Mouse (Mus musculus) kidney, adult 11 months (tissue): Measurements from ENCODE around the gene Cgref1.

Experiments
- DNase-seq: peaks from one replicate; pipeline ENCODE4 v3.0.0; 2022

Cgref1 gene

GRCm38 (mm10) chr5:30916841-30917240 is 28.6 kb downstream of the Cgref1 start:
- no peak for DNase-seq

GRCm38 (mm10) chr5:30915974-30916433 is 29.4 kb downstream of the Cgref1 start:
- peak; percentile 97 for DNase-seq

GRCm38 (mm10) chr5:30915456-30915855 is 29.9 kb downstream of the Cgref1 start:
- no peak for DNase-seq

GRCm38 (mm10) chr5:30914849-30915248 is 30.5 kb downstream of the Cgref1 start:
- no peak for DNase-seq

- no peak for DNase-seq
Measured at GRCm38 (mm10) chr5:30914101-30914635, 31.2 kb downstream of the Cgref1 start.

- peak; percentile 70 for DNase-seq
Measured at GRCm38 (mm10) chr5:30913060-30913841, 32.1 kb downstream of the Cgref1 start, which contains the start of gene Emilin1. Gene Emilin1 (plus strand): TSS chr5:30913402.

GRCm38 (mm10) chr5:30912156-30912555 is 33.2 kb downstream of the Cgref1 start:
- DNase-seq = no peak

- DNase-seq = no peak
Measured at GRCm38 (mm10) chr5:30910481-30910880, 34.9 kb downstream of the Cgref1 start.

GRCm38 (mm10) chr5:30909863-30910262 is 35.5 kb downstream of the Cgref1 start:
- DNase-seq = no peak

GRCm38 (mm10) chr5:30909300-30909659 is 36.1 kb downstream of the Cgref1 start:
- peak; percentile 83 for DNase-seq

GRCm38 (mm10) chr5:30908426-30909299 is 36.7 kb downstream of the Cgref1 start:
- peak; percentile 56 for DNase-seq

- DNase-seq = peak; percentile 97
Measured at GRCm38 (mm10) chr5:30907413-30908059, 37.9 kb downstream of the Cgref1 start, which contains the start of gene Ost4. Gene Ost4 (minus strand): TSS chr5:30907788.

GRCm38 (mm10) chr5:30901860-30902259 is 43.5 kb downstream of the Cgref1 start:
- peak; percentile 28 for DNase-seq

GRCm38 (mm10) chr5:30890375-30890774 is 55.0 kb downstream of the Cgref1 start:
- no peak for DNase-seq

GRCm38 (mm10) chr5:30889088-30889754 is 56.2 kb downstream of the Cgref1 start:
- no peak for DNase-seq

- DNase-seq = peak; percentile 97
Measured at GRCm38 (mm10) chr5:30888337-30889087, 56.9 kb downstream of the Cgref1 start, which contains the start of gene Agbl5. Gene Agbl5 (plus strand): TSS chr5:30888694.

- DNase-seq = peak; percentile 93
Measured at GRCm38 (mm10) chr5:30887858-30888336, 57.5 kb downstream of the Cgref1 start.

- peak; percentile 79 for DNase-seq
Measured at GRCm38 (mm10) chr5:30887331-30887761, 58.0 kb downstream of the Cgref1 start.

GRCm38 (mm10) chr5:30886731-30887130 is 58.7 kb downstream of the Cgref1 start:
- DNase-seq = no peak

GRCm38 (mm10) chr5:30886209-30886608 is 59.2 kb downstream of the Cgref1 start:
- DNase-seq = no peak
